Mouse (Mus musculus) heart, adult 2 months (tissue): ENCODE measurements at regions not wholly inside any gene's neighbourhood (a gene's known extent, or its start where the extent isn't known, plus 50 kb on each side); places are given as distances from the start of the nearest gene placed in this dataset.

Experiments used
- DNase-seq, 2 experiments: peaks; one replicate each; pipeline ENCODE4 v3.0.0; 2021
- H3K27ac ChIP-seq: fragments of 200-600 bp; 2 replicates; pipeline ENCODE4 v1.8.1; 2022
- H3K27me3 ChIP-seq: fragments of 200-500 bp; 2 replicates; pipeline ENCODE4 v1.6.1; 2012; ENCODE audit warnings: mild to moderate bottlenecking, low read length, inconsistent platforms, mixed read lengths; ENCODE audit not compliant: control insufficient read depth, insufficient read depth
- H3K36me3 ChIP-seq: fragments of 200-500 bp; 2 replicates; pipeline ENCODE4 v1.6.1; 2012; ENCODE audit warnings: low read length, inconsistent platforms; ENCODE audit not compliant: control insufficient read depth, insufficient read depth
- H3K4me1 ChIP-seq: fragments of 200-500 bp; 2 replicates; pipeline ENCODE4 v1.6.1; 2011; ENCODE audit warnings: low read length; ENCODE audit not compliant: control insufficient read depth, insufficient read depth
- H3K4me3 ChIP-seq: fragments of 200-600 bp; 2 replicates; pipeline ENCODE4 v1.8.1; 2022
- H3K79me2 ChIP-seq: fragments of 200-500 bp; replicated peaks from 2 replicates; pipeline ENCODE4 v1.6.1; 2012; ENCODE audit warnings: mild to moderate bottlenecking, inconsistent platforms, low read length, moderate library complexity, mixed read lengths; ENCODE audit not compliant: control insufficient read depth, insufficient read depth
- H3K9ac ChIP-seq: fragments of 200-500 bp; 2 replicates; pipeline ENCODE4 v1.6.1; 2012; ENCODE audit warnings: low read depth, mild to moderate bottlenecking, control low read depth, inconsistent platforms, low read length, mixed read lengths
- CTCF ChIP-seq: fragments of 200-600 bp; IDR thresholded peaks from 2 replicates; pipeline ENCODE4 v1.8.1; 2022; ENCODE audit warnings: antibody characterized with exemption, mild to moderate bottlenecking, moderate library complexity
- EP300 ChIP-seq: fragments of 200-500 bp; IDR thresholded peaks from 2 replicates; pipeline ENCODE4 v1.6.1; 2011; ENCODE audit warnings: low read depth, low read length, control low read depth; ENCODE audit not compliant: insufficient read depth
- POLR2A ChIP-seq: fragments of 200-500 bp; IDR thresholded peaks from 2 replicates; pipeline ENCODE4 v1.6.1; 2011; ENCODE audit warnings: mild to moderate bottlenecking, low read depth, low read length, control low read depth; ENCODE audit not compliant: insufficient read depth
- WGBS: fragments of 180-500 bp; shearing (Covaris S2); methylation state at CpG from one replicate; pipeline ENCODE4 v1.1.7; 2018; 5-methylcytosine and 5-hydroxymethylcytosine counted together
- intact Hi-C: fragments of 180-260 bp; cut with DNase I; formaldehyde crosslinking; loops from one replicate; pipeline ENCODE4 v1.15.1; 2025

DNA sequence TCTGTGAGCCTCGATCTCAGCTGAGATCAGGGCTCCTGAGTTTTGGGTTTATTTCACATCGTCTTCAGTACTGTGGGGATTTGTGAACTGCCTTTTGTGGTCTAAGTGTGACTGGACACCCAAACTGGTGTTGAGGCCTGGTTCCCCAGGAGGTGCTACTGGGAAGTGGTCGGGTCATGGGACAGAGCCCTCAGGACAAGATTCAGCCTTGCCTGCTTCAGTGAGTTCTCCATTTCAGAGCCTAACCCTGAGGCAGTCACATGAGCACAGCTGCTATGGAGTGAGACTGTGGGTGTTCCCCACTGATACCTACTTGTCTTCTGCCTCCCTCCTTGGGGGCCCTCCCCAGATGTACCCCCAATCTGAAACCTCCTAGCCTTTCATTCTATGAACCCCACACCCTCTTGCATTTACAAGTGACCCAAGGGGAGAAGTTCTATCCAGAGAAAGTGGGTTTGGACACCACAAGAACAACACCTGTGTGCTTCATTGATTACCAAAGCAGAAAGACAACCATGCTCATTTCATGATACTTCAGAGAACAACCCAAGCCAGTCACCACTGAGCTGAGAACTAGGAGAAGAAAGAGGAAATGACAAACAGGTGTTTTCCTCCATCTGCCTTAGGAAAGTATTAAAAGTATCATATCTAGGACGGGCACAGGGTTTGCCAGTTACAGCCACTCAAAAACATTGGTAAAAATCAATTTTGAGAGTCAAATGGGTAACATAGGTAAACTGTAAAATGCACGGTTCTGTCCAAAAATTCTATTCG is 255.8 kb downstream of the Tle3 start:
- Histone ChIP-seq H3K36me3 (no peaks in the 10 kb centered on the region), H3K27me3 (no peaks in the 10 kb centered on the region), H3K4me3 (no peak overlapping the region), H3K4me1 (no peaks in the 10 kb centered on the region), H3K9ac (no peak overlapping the region), H3K79me2 (no peaks in the 10 kb centered on the region), H3K27ac (no peak overlapping the region)
- intact Hi-C loops, result no loop called here
- WGBS, result 75% methylated on average over 6 of the region's 6 CpGs
- TF ChIP-seq CTCF (no peak), EP300 (no peak), POLR2A (no peak)
- DNase-seq, result no peak

DNA sequence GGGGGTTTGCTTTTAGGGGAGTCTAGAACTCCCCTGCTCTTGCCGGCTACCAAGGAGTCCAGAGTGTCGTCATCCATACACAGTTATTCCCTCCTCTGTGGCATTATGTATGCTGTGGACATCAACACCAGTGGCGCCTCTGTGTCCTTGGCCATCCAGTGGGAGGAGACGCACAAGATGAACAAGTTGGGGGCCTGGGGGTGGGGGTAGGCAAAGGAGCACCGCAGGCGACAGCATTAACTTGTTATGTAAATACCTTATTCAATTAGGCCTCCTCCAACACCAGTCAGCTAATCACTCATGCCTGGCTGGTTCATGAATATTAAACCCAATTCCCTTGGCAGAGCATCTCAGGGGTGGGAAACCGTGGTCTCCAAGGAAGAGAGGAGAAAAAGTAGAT is 250.8 kb downstream of the Tle3 start:
- DNase-seq, result no peak
- no peak for TF ChIP-seq POLR2A
- TF ChIP-seq CTCF, result no peak
- TF ChIP-seq EP300, result no peak
- H3K4me1 ChIP-seq, result no peaks in the 10 kb centered on the region
- intact Hi-C loops, result no loop called here
- H3K36me3 ChIP-seq, result no peaks in the 10 kb centered on the region
- H3K27me3 ChIP-seq, result no peaks in the 10 kb centered on the region
- no peaks in the 10 kb centered on the region for H3K79me2 ChIP-seq
- 81% methylated on average over 7 of the region's 7 CpGs for WGBS
- no peak overlapping the region for H3K9ac ChIP-seq
- no peak overlapping the region for H3K4me3 ChIP-seq
- H3K27ac ChIP-seq, result no peak overlapping the region

DNA sequence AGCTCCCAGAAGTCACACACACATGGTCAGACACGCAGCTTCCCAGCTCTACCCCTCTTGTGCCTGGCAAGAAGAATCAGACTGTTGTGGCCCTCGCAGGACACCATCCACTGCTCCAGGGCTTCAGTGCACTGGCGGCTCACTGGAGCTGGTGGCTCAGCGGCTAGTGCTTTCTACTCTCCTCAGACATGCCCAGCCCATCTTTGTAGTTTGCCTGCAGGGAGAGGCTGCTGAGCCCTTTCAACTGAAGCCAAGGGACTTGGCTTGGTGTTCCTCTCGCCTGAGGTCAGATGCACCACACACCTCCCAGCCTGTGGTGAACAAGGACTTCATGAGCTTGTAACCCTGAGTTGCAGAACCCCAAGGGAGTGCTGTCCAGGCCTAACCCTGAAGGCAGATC is 249.8 kb downstream of the Tle3 start:
- no peak overlapping the region for H3K9ac ChIP-seq
- TF ChIP-seq CTCF (no peak), POLR2A (no peak), EP300 (no peak)
- H3K27ac ChIP-seq, result no peak overlapping the region
- DNase-seq, result no peak
- H3K4me3 ChIP-seq, result no peak overlapping the region
- intact Hi-C loops, result no loop called here
- H3K27me3 ChIP-seq, result no peaks in the 10 kb centered on the region
- WGBS, result 89% methylated on average over 5 of the region's 5 CpGs
- H3K36me3 ChIP-seq, result no peaks in the 10 kb centered on the region
- H3K79me2 ChIP-seq, result no peaks in the 10 kb centered on the region
- no peaks in the 10 kb centered on the region for H3K4me1 ChIP-seq

DNA sequence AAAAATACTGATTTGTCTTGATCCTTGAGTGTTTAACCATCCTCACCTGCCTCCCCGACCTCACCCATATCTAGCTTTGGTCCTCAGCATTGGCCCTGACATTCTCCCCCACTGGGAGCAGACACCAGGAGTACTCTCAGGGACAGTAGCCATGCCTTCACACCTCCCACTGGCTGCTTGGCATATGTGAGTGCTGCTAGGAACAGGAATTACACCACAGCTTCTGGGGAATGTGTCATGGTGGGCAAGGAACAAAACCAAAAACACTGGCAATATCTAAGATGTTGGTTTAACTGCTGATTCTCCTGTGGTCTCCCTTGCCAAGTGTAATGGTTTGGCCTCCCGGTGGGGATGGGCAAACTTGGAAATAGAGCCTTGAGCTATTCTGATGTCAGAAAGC is 248.6 kb downstream of the Tle3 start:
- intact Hi-C loops, result no loop called here
- no peaks in the 10 kb centered on the region for H3K27me3 ChIP-seq
- no peak for TF ChIP-seq POLR2A
- no peak for TF ChIP-seq EP300
- no peak for TF ChIP-seq CTCF

DNA sequence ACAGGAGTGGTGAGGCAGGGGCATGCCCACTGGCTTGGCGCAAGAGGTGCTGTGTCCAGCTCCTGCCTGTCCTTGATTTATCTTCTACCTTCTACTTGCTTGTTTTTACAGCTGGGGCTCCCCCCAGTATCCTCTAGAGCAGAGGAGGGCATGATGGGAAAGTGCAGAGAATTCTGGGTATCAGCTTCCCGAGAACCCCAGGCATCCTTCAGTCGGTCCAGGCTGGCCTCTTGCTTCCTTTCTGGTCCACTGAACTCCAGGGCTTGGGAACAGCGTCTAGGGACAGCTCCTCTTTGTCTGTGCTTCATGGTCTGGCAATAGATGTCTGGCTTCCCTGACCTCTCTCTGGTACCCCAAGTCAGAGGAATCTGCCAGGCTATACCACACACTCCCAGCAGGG is 247.9 kb downstream of the Tle3 start:
- Histone ChIP-seq H3K4me3 (no peak overlapping the region), H3K36me3 (no peaks in the 10 kb centered on the region), H3K4me1 (no peaks in the 10 kb centered on the region), H3K79me2 (no peaks in the 10 kb centered on the region), H3K27ac (no peak overlapping the region), H3K27me3 (no peaks in the 10 kb centered on the region), H3K9ac (no peak overlapping the region)
- TF ChIP-seq POLR2A (no peak), CTCF (no peak), EP300 (no peak)
- no peak for DNase-seq
- intact Hi-C loops, result no loop called here
- 57% methylated on average over 4 of the region's 4 CpGs for WGBS

More for the DNA sequence above, 248.6 kb downstream of the Tle3 start:
- no peak overlapping the region for H3K9ac ChIP-seq
- no peaks in the 10 kb centered on the region for H3K4me1 ChIP-seq
- H3K36me3 ChIP-seq, result no peaks in the 10 kb centered on the region
- H3K79me2 ChIP-seq, result no peaks in the 10 kb centered on the region
- 56% methylated on average over 2 of the region's 2 CpGs for WGBS
- no peak overlapping the region for H3K27ac ChIP-seq
- H3K4me3 ChIP-seq, result no peak overlapping the region
- no peak for DNase-seq

DNA sequence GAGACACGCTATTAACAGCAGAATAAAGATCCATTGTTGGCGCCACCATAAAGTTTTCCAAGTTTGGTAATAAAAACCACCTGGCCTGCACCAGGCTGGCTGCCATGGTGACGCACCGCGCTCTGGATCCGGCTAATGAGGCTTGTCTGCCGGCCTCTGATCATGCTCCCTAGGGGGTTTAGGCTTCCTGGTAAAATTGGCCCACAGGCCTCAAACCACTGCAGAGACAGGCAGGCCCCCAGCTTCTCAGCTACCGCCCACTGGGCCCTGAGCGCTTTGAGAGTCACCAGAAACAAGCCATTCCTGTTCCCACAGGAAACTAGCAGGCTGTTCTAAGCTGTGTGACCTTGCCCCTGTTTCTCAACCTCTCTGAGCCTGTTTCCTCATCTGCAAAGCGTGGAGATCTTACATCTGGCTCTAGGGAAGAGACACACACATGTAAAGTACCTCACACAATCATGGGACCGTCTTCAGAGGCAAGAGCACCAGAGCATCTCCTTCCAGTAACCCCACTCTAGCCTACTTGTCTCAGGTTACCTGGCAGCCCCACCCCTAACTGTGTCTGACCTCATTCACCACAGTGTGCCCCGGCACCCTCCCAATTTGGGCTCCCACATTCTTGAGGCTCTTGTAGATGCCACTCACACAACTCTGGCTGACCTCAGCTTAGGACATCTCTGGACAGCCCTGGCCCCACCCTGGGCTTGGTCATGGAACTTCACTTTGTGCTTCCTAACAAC is 246.5 kb downstream of the Tle3 start:
- no peaks in the 10 kb centered on the region for H3K27me3 ChIP-seq
- TF ChIP-seq CTCF (no peak), POLR2A (no peak), EP300 (no peak)
- peak; percentile 68 to 80 for DNase-seq
- H3K79me2 ChIP-seq, result no peaks in the 10 kb centered on the region
- H3K9ac ChIP-seq, result no peak overlapping the region
- intact Hi-C loops, result no loop called here
- no peak overlapping the region for H3K4me3 ChIP-seq
- 41% methylated on average over 12 of the region's 12 CpGs for WGBS
- no peaks in the 10 kb centered on the region for H3K36me3 ChIP-seq
- no peaks in the 10 kb centered on the region for H3K4me1 ChIP-seq
- no peak overlapping the region for H3K27ac ChIP-seq
